Mouse (Mus musculus) MEL (cell line): ENCODE measurements at regions not wholly inside any gene's neighbourhood (a gene's known extent, or its start where the extent isn't known, plus 50 kb on each side); places are given as distances from the start of the nearest gene placed in this dataset.

Source experiments
- DNase-seq: peaks from one replicate; pipeline ENCODE4 v3.0.0; 2011; ENCODE audit warnings: low read depth, low spot score
- H3K27ac ChIP-seq: 2 replicates; pipeline ENCODE4 v1.5.1; 2012; ENCODE audit warnings: low read depth, mild to moderate bottlenecking, control low read depth, low read length, moderate library complexity; ENCODE audit not compliant: control insufficient read depth
- H3K27me3 ChIP-seq, 2 experiments: fragments of 150-350 bp in 1 of 2; sonication (generic) in 1 of 2; 2 replicates each; pipeline ENCODE4 v1.6.1; 2012; ENCODE audit warnings: low read length in 2 of 2, mild to moderate bottlenecking in 2 of 2, improper control_type of control experiment in 1 of 2, moderate library complexity in 1 of 2; ENCODE audit not compliant: insufficient read depth in 2 of 2, control insufficient read depth in 1 of 2
- H3K36me3 ChIP-seq, 2 experiments: 2 replicates each; pipeline ENCODE4 v1.6.1; 2012 to 2014; ENCODE audit warnings: low read length in 2 of 2, improper control_type of control experiment in 1 of 2, inconsistent platforms in 1 of 2, mild to moderate bottlenecking in 1 of 2; ENCODE audit not compliant: insufficient read depth in 2 of 2, control insufficient read depth in 1 of 2
- H3K4me1 ChIP-seq, 2 experiments: fragments of 150-350 bp in 1 of 2; sonication (generic) in 1 of 2; 2 replicates each; pipeline ENCODE4 v1.6.1; 2012; ENCODE audit warnings: low read length in 2 of 2, improper control_type of control experiment in 1 of 2, mild to moderate bottlenecking in 1 of 2; ENCODE audit not compliant: insufficient read depth in 2 of 2, control insufficient read depth in 1 of 2
- H3K4me3 ChIP-seq, 2 experiments: fragments of 150-350 bp in 1 of 2; sonication (generic) in 1 of 2; 2 replicates each; pipeline ENCODE4 v1.5.1; 2012; ENCODE audit warnings: low read depth in 2 of 2, low read length in 2 of 2, mild to moderate bottlenecking in 2 of 2, moderate library complexity in 2 of 2, control low read depth in 1 of 2, improper control_type of control experiment in 1 of 2; ENCODE audit not compliant: control insufficient read depth in 1 of 2, insufficient read depth in 1 of 2
- H3K79me2 ChIP-seq: 2 replicates; pipeline ENCODE4 v1.6.1; 2012; ENCODE audit warnings: mild to moderate bottlenecking, low read length, moderate library complexity; ENCODE audit not compliant: control insufficient read depth, poor library complexity, insufficient read depth
- H3K9ac ChIP-seq: 2 replicates; pipeline ENCODE4 v1.6.1; 2012; ENCODE audit warnings: low read depth, mild to moderate bottlenecking, control low read depth, low read length, moderate library complexity; ENCODE audit not compliant: control insufficient read depth, poor library complexity, severe bottlenecking
- H3K9me3 ChIP-seq: fragments of 150-350 bp; sonication (generic); replicated peaks from 2 replicates; pipeline ENCODE4 v1.6.1; 2012; ENCODE audit warnings: mild to moderate bottlenecking, low read length, improper control_type of control experiment, moderate library complexity; ENCODE audit not compliant: insufficient read depth
- CHD2 ChIP-seq: IDR thresholded peaks from 2 replicates; pipeline ENCODE4 v1.6.1; 2011; ENCODE audit warnings: low read length, improper control_type of control experiment
- E2F4 ChIP-seq: IDR thresholded peaks from 2 replicates; pipeline ENCODE4 v1.6.1; 2011; ENCODE audit warnings: low read depth, low read length, improper control_type of control experiment, borderline replicate concordance
- ETS1 ChIP-seq: IDR thresholded peaks from 2 replicates; pipeline ENCODE4 v1.6.1; 2012; ENCODE audit warnings: low read depth, mild to moderate bottlenecking, inconsistent platforms, low read length, improper control_type of control experiment, moderate library complexity
- MAZ ChIP-seq: IDR thresholded peaks from 2 replicates; pipeline ENCODE4 v1.6.1; 2012; ENCODE audit warnings: low read depth, mild to moderate bottlenecking, inconsistent platforms, low read length, improper control_type of control experiment
- MEF2A ChIP-seq: IDR thresholded peaks from 2 replicates; pipeline ENCODE4 v1.6.1; 2014; ENCODE audit warnings: low read depth, mild to moderate bottlenecking, inconsistent platforms, low read length, improper control_type of control experiment; ENCODE audit not compliant: poor library complexity, insufficient replicate concordance, severe bottlenecking; ENCODE audit errors: extremely low read depth
- MYC ChIP-seq: IDR thresholded peaks from 2 replicates; pipeline ENCODE4 v1.6.1; 2011; ENCODE audit warnings: low read depth, mild to moderate bottlenecking, low read length, improper control_type of control experiment, moderate library complexity
- POLR2A ChIP-seq, 2 experiments: IDR thresholded peaks; 2 replicates each; pipeline ENCODE4 v1.6.1; 2011 to 2012; ENCODE audit warnings: low read length in 2 of 2, mild to moderate bottlenecking in 2 of 2, control low read depth in 1 of 2, improper control_type of control experiment in 1 of 2, low read depth in 1 of 2, moderate library complexity in 1 of 2; ENCODE audit not compliant: control insufficient read depth in 1 of 2, insufficient read depth in 1 of 2, poor library complexity in 1 of 2
- POLR2AphosphoS5 ChIP-seq: IDR thresholded peaks from 2 replicates; pipeline ENCODE4 v1.6.1; 2012; ENCODE audit warnings: low read depth, borderline replicate concordance, mild to moderate bottlenecking, inconsistent platforms, low read length, moderate library complexity, mixed read lengths
- RAD21 ChIP-seq: IDR thresholded peaks from 2 replicates; pipeline ENCODE4 v1.6.1; 2011; ENCODE audit warnings: mild to moderate bottlenecking, low read depth, low read length, improper control_type of control experiment
- SIN3A ChIP-seq: IDR thresholded peaks from 2 replicates; pipeline ENCODE4 v1.6.1; 2012; ENCODE audit warnings: low read length, improper control_type of control experiment, inconsistent platforms
- TAL1 ChIP-seq: IDR thresholded peaks from 2 replicates; pipeline ENCODE4 v1.6.1; 2012; ENCODE audit warnings: mild to moderate bottlenecking, inconsistent platforms, low read length, moderate library complexity, mixed read lengths
- TBP ChIP-seq: IDR thresholded peaks from 2 replicates; pipeline ENCODE4 v1.8.0; 2011; ENCODE audit warnings: low read depth, low read length, improper control_type of control experiment
- ZC3H11A ChIP-seq: IDR thresholded peaks from 2 replicates; pipeline ENCODE4 v1.6.1; 2012; ENCODE audit warnings: low read depth, mild to moderate bottlenecking, inconsistent platforms, low read length, improper control_type of control experiment
- ZKSCAN1 ChIP-seq: IDR thresholded peaks from 2 replicates; pipeline ENCODE4 v1.6.1; 2012; ENCODE audit warnings: low read depth, mild to moderate bottlenecking, inconsistent platforms, low read length, improper control_type of control experiment, moderate library complexity
- ZMIZ1 ChIP-seq: IDR thresholded peaks from 2 replicates; pipeline ENCODE4 v1.6.1; 2012; ENCODE audit warnings: low read depth, mild to moderate bottlenecking, inconsistent platforms, low read length, improper control_type of control experiment, moderate library complexity

DNA sequence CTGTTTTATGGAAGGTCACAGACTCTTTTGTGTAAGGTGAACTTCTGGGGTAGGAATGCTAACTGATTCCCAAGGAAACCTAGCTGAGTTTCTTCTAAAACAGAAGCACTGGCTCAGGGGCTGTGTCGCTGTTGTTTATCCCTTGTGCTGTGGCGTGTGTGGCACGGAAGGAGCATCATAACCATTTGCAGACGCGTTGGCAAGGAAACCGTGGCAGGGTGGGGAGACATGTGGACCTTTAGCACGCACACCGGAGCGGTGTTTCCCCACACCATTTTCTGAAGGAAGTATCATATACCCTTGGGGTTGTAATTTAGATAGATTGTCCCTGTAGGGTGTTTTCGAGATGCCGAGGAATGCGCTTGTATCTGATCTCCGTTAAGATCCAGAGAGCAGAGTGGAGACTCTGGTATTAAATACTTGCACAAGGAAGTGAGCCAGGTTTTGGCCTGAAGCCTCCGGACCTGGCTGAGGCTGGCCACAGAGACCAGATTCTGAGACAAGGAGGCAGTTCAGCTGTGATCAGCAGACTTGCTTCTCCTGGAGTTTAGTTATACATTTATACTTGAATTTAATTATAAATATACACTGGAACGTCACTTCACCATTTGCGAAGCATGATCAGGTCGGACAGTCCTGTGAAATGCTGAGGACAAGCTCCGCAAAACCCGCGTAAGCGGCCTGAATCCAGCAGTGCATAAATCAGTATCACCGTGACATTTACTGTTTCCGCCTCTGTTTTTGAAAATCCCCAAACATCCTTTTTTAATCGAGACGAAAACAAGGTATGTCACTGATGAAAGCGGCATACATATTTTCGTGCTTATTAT, 84.5 kb upstream of the Adgrl2 start:
- H3K4me1 ChIP-seq: no peaks in the 10 kb centered on the region
- no peaks in the 10 kb centered on the region for H3K27me3 ChIP-seq
- no peak overlapping the region for H3K4me3 ChIP-seq
- no peaks in the 10 kb centered on the region for H3K79me2 ChIP-seq
- no peaks in the 10 kb centered on the region for H3K9me3 ChIP-seq
- TF ChIP-seq CHD2 (no peak), SIN3A (no peak), MYC (no peak), TAL1 (no peak), POLR2AphosphoS5 (no peak), E2F4 (no peak), RAD21 (no peak), TBP (no peak), ZC3H11A (no peak), ETS1 (no peak), ZMIZ1 (no peak), ZKSCAN1 (no peak)
- H3K27ac ChIP-seq: no peak overlapping the region
- H3K9ac ChIP-seq: no peak overlapping the region
- no peaks in the 10 kb centered on the region for H3K36me3 ChIP-seq
- no peak for DNase-seq

DNA sequence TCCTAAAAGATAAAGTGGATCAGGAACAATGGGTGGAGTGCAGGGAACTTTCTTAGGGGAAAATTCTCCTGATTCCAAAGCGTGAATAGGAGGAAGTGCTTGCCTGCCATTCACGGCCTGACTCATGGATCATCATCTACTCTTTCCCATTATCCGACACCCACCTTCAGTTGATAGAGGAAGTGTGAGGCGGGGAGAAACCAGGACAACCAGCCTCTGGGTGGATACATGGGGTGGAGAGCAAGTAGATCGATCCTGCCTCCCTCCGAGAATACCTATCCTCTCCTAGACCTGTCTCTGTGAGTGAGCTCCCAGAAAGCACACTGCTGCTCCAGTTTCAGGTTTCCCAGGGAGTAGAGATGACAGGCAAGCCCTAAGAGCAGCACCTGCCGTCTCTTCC, 79.8 kb upstream of the Adgrl2 start:
- Histone ChIP-seq H3K27ac (no peak overlapping the region), H3K27me3 (no peaks in the 10 kb centered on the region), H3K4me3 (no peak overlapping the region), H3K36me3 (no peaks in the 10 kb centered on the region), H3K9ac (no peak overlapping the region), H3K9me3 (no peaks in the 10 kb centered on the region), H3K4me1 (no peaks in the 10 kb centered on the region), H3K79me2 (no peaks in the 10 kb centered on the region)
- DNase-seq: no peak
- TF ChIP-seq POLR2A (IDR thresholded peaks at IDR 0.05; ENCODE audit: control insufficient read depth in 1 of 2, insufficient read depth in 1 of 2, low read depth in 1 of 2, low read length in 2 of 2, poor library complexity in 1 of 2): no peak
- no peak for TF ChIP-seq MAZ
- no peak for TF ChIP-seq CHD2
- no peak for TF ChIP-seq MEF2A
